Mouse (Mus musculus) bone marrow, adult 2 months (tissue): Measurements from ENCODE around the gene Disp1. TPM values are rescaled to one million over a fixed set of nuclear protein-coding genes. Genes with fewer than 3 reads are reported as not detected.
A peak's percentile ranks its signal among the peaks of the same experiment; 100 is the strongest.

Source experiments
- H3K27ac ChIP-seq: fragments of 200-500 bp; 2 replicates; pipeline ENCODE4 v1.5.1; 2012; ENCODE audit warnings: low read depth, mild to moderate bottlenecking, control low read depth, inconsistent platforms, low read length; ENCODE audit not compliant: control insufficient read depth, poor library complexity, insufficient read depth
- H3K4me1 ChIP-seq: fragments of 200-500 bp; 2 replicates; pipeline ENCODE4 v1.6.1; 2011; ENCODE audit warnings: low read length; ENCODE audit not compliant: control insufficient read depth, insufficient read depth
- H3K4me3 ChIP-seq: fragments of 200-500 bp; replicated peaks from 2 replicates; pipeline ENCODE3; 2011; ENCODE audit warnings: mild to moderate bottlenecking, low read depth, low read length, control low read depth; ENCODE audit not compliant: control insufficient read depth
- CTCF ChIP-seq: fragments of 200-500 bp; IDR thresholded peaks from 2 replicates; pipeline ENCODE4 v1.5.1; 2011; ENCODE audit warnings: low read length, control low read depth; ENCODE audit not compliant: control insufficient read depth, insufficient read depth
- POLR2A ChIP-seq: fragments of 200-500 bp; IDR thresholded peaks from 2 replicates; pipeline ENCODE4 v1.6.1; 2011; ENCODE audit warnings: low read depth, mild to moderate bottlenecking, control low read depth, low read length, borderline replicate concordance; ENCODE audit not compliant: control insufficient read depth
- whole genome bisulfite sequencing: fragments of 180-500 bp; shearing (Covaris S2); methylation state at CpG from one replicate; pipeline ENCODE4 v1.1.7; 2018; 5-methylcytosine and 5-hydroxymethylcytosine counted together
- polyA plus RNA-seq: library from polyadenylated mRNA; stranded (reverse); fragments of >200 nt; gene quantifications from 2 replicates; pipeline ENCODE4 v1.2.4, GENCODE M21; 2011; ENCODE audit warnings: low replicate concordance; ENCODE audit not compliant: missing spikeins, insufficient read depth, insufficient read length

Disp1 gene
- polyA plus RNA-seq, 1 experiment: 3.3 TPM

GRCm38 (mm10) chr1:183120341-183120923, 100.9 kb downstream of the Disp1 start:
- TF ChIP-seq CTCF (no peak), POLR2A (no peak)
- Histone ChIP-seq H3K27ac (no peak overlapping the region), H3K4me3 (no peak overlapping the region), H3K4me1 (no peaks in the 10 kb centered on the region)
- WGBS: 89% methylated on average over 12 of the region's 12 CpGs

- TF ChIP-seq CTCF (no peak), POLR2A (no peak)
- H3K4me1 ChIP-seq: no peaks in the 10 kb centered on the region
- no peak overlapping the region for H3K27ac ChIP-seq
- WGBS: 83% methylated on average over 21 of the region's 21 CpGs
- no peak overlapping the region for H3K4me3 ChIP-seq
These were observed 103.2 kb downstream of the Disp1 start for GRCm38 (mm10) chr1:183117827-183118825.

- WGBS: 82% methylated on average over 15 of the region's 15 CpGs
- Histone ChIP-seq H3K4me1 (no peaks in the 10 kb centered on the region), H3K4me3 (no peak overlapping the region), H3K27ac (no peak overlapping the region)
- TF ChIP-seq POLR2A (peak; percentile 7; the same call in 1 of the 2 replicates), CTCF (no peak)
These were observed 104.1 kb downstream of the Disp1 start for GRCm38 (mm10) chr1:183116946-183117826.

- no peaks in the 10 kb centered on the region for H3K4me1 ChIP-seq
- WGBS: 82% methylated on average over 10 of the region's 10 CpGs
- no peak overlapping the region for H3K27ac ChIP-seq
- no peak for TF ChIP-seq POLR2A
- H3K4me3 ChIP-seq: no peak overlapping the region
These were observed 104.9 kb downstream of the Disp1 start for GRCm38 (mm10) chr1:183116441-183116840.

GRCm38 (mm10) chr1:183115076-183115475, 106.2 kb downstream of the Disp1 start:
- Histone ChIP-seq H3K4me1 (no peaks in the 10 kb centered on the region), H3K4me3 (no peak overlapping the region), H3K27ac (no peak overlapping the region)
- WGBS: 80% methylated on average over 7 of the region's 7 CpGs
- TF ChIP-seq CTCF (no peak), POLR2A (no peak)

- 88% methylated on average over 6 of the region's 6 CpGs for WGBS
- Histone ChIP-seq H3K4me3 (no peak overlapping the region), H3K27ac (no peak overlapping the region; the same call in 1 of the 2 replicates), H3K4me1 (no peaks in the 10 kb centered on the region)
- no peak for TF ChIP-seq POLR2A
- TF ChIP-seq CTCF: no peak
These were observed 106.8 kb downstream of the Disp1 start for GRCm38 (mm10) chr1:183114554-183114953.

- Histone ChIP-seq H3K4me3 (no peak overlapping the region), H3K4me1 (no peaks in the 10 kb centered on the region), H3K27ac (no peak overlapping the region)
- WGBS: 77% methylated on average over 9 of the region's 9 CpGs
- TF ChIP-seq POLR2A (no peak), CTCF (no peak)
These were observed 107.8 kb downstream of the Disp1 start for GRCm38 (mm10) chr1:183113546-183113945.
